7 mouse cellular contexts compared by ENCODE assay signal in genomic region chr5:139387329-139388194, GRCm38 (mm10). TPM values are rescaled to one million over a fixed set of nuclear protein-coding genes. Genes with fewer than 3 reads are reported as not detected.
A peak's percentile ranks its signal among the peaks of the same experiment; 100 is the strongest.
DNase-seq lines count a peak whose midpoint lies in the region; ATAC-seq and TF ChIP-seq lines count a peak whose summit lies in the region.

No protein-coding gene starts in this region.

- no peak overlapping the region for H3K4me3 ChIP-seq in embryonic facial prominence, embryonic 14.5 days (ENCODE audit: low read depth, low read length)
- no peak overlapping the region for H3K4me3 ChIP-seq in intestine, embryonic 15.5 days (replicated peaks)
- no peak overlapping the region for H3K4me3 ChIP-seq in lung, postnatal 0 days (ENCODE audit: low read depth, low read length)

- 83% methylated on average over 8 of the region's 10 CpGs for WGBS in embryonic facial prominence, embryonic 14.5 days
- whole genome bisulfite sequencing in intestine, embryonic 15.5 days = 76% methylated on average over 10 of the region's 10 CpGs
- 76% methylated on average over 10 of the region's 10 CpGs for WGBS in lung, postnatal 0 days

- TF ChIP-seq EP300 in lung, postnatal 0 days (IDR thresholded peaks at IDR 0.05) = no peak

- no peak overlapping the region for H3K9ac ChIP-seq in embryonic facial prominence, embryonic 14.5 days (ENCODE audit: low read depth, low read length)
- peak overlapping the region; percentile 13; the same call in 1 of the 2 replicates for H3K9ac ChIP-seq in intestine, embryonic 15.5 days
- H3K9ac ChIP-seq in lung, postnatal 0 days (replicated peaks; ENCODE audit: low read depth) = no peak overlapping the region

- H3K4me1 ChIP-seq in embryonic facial prominence, embryonic 14.5 days (ENCODE audit: control insufficient read depth, insufficient read depth, low read length) = peaks cover 13% of the 10 kb centered on the region
- H3K4me1 ChIP-seq in intestine, embryonic 15.5 days (replicated peaks) = peaks cover 34% of the 10 kb centered on the region
- H3K4me1 ChIP-seq in lung, postnatal 0 days (ENCODE audit: insufficient read depth, low read depth, low read length) = peaks cover 39% of the 10 kb centered on the region

- H3K27me3 ChIP-seq in embryonic facial prominence, embryonic 14.5 days (replicated peaks; ENCODE audit: control insufficient read depth, insufficient read depth, low read length) = no peaks in the 10 kb centered on the region
- no peaks in the 10 kb centered on the region for H3K27me3 ChIP-seq in intestine, embryonic 15.5 days (replicated peaks)
- no peaks in the 10 kb centered on the region for H3K27me3 ChIP-seq in lung, postnatal 0 days (replicated peaks; ENCODE audit: insufficient read depth, low read length)

- DNase-seq in layer of hippocampus, postnatal 10 days (ENCODE audit: low spot score in 2 of 2) = peak; percentile 57 to 61
- no peak for DNase-seq in layer of hippocampus, postnatal 36 days
- DNase-seq in embryonic facial prominence, embryonic 14.5 days (ENCODE audit: low spot score) = no peak
- DNase-seq in lung, postnatal 0 days (ENCODE audit: low spot score) = peak; percentile 65
- DNase-seq in natural killer cell, adult 2 months (ENCODE audit: low spot score in 2 of 2) = no peak
- DNase-seq in frontal cortex, postnatal 36 days (ENCODE audit: low spot score in 2 of 2) = no peak

- ATAC-seq in embryonic facial prominence, embryonic 14.5 days (ENCODE audit: low read depth) = no peak
- no peak for ATAC-seq in intestine, embryonic 15.5 days
- ATAC-seq in lung, postnatal 0 days = peak; percentile 34

- H3K9me3 ChIP-seq in embryonic facial prominence, embryonic 14.5 days (ENCODE audit: control insufficient read depth, low read length) = no peaks in the 10 kb centered on the region
- no peaks in the 10 kb centered on the region for H3K9me3 ChIP-seq in intestine, embryonic 15.5 days
- H3K9me3 ChIP-seq in lung, postnatal 0 days (ENCODE audit: low read length) = no peaks in the 10 kb centered on the region

- TF ChIP-seq CTCF in lung, postnatal 0 days (IDR thresholded peaks at IDR 0.05) = no peak

- H3K4me2 ChIP-seq in embryonic facial prominence, embryonic 14.5 days (ENCODE audit: low read depth, low read length) = no peak overlapping the region
- no peak overlapping the region for H3K4me2 ChIP-seq in intestine, embryonic 15.5 days (replicated peaks)
- H3K4me2 ChIP-seq in lung, postnatal 0 days (replicated peaks; ENCODE audit: low read depth, low read length) = no peak overlapping the region

- H3K27ac ChIP-seq in embryonic facial prominence, embryonic 14.5 days (replicated peaks; ENCODE audit: low read depth, low read length) = peak overlapping the region; percentile 24; the same call in 1 of the 2 replicates
- peak overlapping the region; percentile 32; the same call in 1 of the 2 replicates for H3K27ac ChIP-seq in intestine, embryonic 15.5 days
- peak overlapping the region; percentile 79 for H3K27ac ChIP-seq in lung, postnatal 0 days (ENCODE audit: low read length)

- H3K36me3 ChIP-seq in embryonic facial prominence, embryonic 14.5 days (ENCODE audit: control insufficient read depth, insufficient read depth, low read length) = 0 out of 2 replicates have a peak, but pooled peaks cover 4% of the 10 kb centered on the region
- no peaks in the 10 kb centered on the region for H3K36me3 ChIP-seq in intestine, embryonic 15.5 days
- H3K36me3 ChIP-seq in lung, postnatal 0 days (ENCODE audit: insufficient read depth, low read length) = peaks cover 4% of the 10 kb centered on the region; the same call in 1 of the 2 replicates

RNA-seq across cellular contexts. Expression of gene Gpr146, which starts 10.1 kb away (rescaled TPM):
- total RNA-seq in layer of hippocampus, postnatal 10 days (2021) = 1 to 10 TPM; 6.8 to 7.8 TPM
- 10 to 100 TPM; 11.0 to 13.1 TPM for total RNA-seq in layer of hippocampus, postnatal 36 days (2021)
- 2.0 and 2.8 TPM in 2 replicates for polyA plus RNA-seq in embryonic facial prominence, embryonic 14.5 days (2014; fragmentation: Nextera tagmentation; extraction: Ambion mirVana)
- 2.2 and 2.7 TPM in 2 replicates for polyA plus RNA-seq in intestine, embryonic 15.5 days (2015; fragmentation: Nextera tagmentation; extraction: Ambion mirVana)
- polyA plus RNA-seq in lung, postnatal 0 days (2015; fragmentation: Nextera tagmentation; extraction: Ambion mirVana) = 22.7 and 28.1 TPM in 2 replicates

RNA-seq across cellular contexts. Expression of gene C130050O18Rik, which starts 17.5 kb away (rescaled TPM):
- total RNA-seq in layer of hippocampus, postnatal 10 days (2021) = under 1 TPM; 0.22 to 0.32 TPM
- under 1 TPM in 1 of 2 experiments, not detected in 1; 0.20 TPM for total RNA-seq in layer of hippocampus, postnatal 36 days (2021)
- polyA plus RNA-seq in embryonic facial prominence, embryonic 14.5 days (2014; fragmentation: Nextera tagmentation; extraction: Ambion mirVana) = 5.2 and 5.5 TPM in 2 replicates
- 0.81 and 0.85 TPM in 2 replicates for polyA plus RNA-seq in intestine, embryonic 15.5 days (2015; fragmentation: Nextera tagmentation; extraction: Ambion mirVana)
- 2.2 and 3.3 TPM in 2 replicates for polyA plus RNA-seq in lung, postnatal 0 days (2015; fragmentation: Nextera tagmentation; extraction: Ambion mirVana)

RNA-seq across cellular contexts. Expression of gene Cyp2w1, which starts 35.1 kb away (rescaled TPM):
- total RNA-seq in layer of hippocampus, postnatal 10 days (2021) = not detected
- total RNA-seq in layer of hippocampus, postnatal 36 days (2021) = not detected
- polyA plus RNA-seq in embryonic facial prominence, embryonic 14.5 days (2014; fragmentation: Nextera tagmentation; extraction: Ambion mirVana) = 11.5 and 11.8 TPM in 2 replicates
- polyA plus RNA-seq in intestine, embryonic 15.5 days (2015; fragmentation: Nextera tagmentation; extraction: Ambion mirVana) = 23.5 and 25.8 TPM in 2 replicates
- not detected in 2 replicates for polyA plus RNA-seq in lung, postnatal 0 days (2015; fragmentation: Nextera tagmentation; extraction: Ambion mirVana)

RNA-seq across cellular contexts. Expression of gene Gper1, which starts 35.4 kb away (rescaled TPM):
- total RNA-seq in layer of hippocampus, postnatal 10 days (2021) = 1 to 10 TPM; 3.7 to 3.8 TPM
- total RNA-seq in layer of hippocampus, postnatal 36 days (2021) = 1 to 10 TPM; 2.5 to 2.7 TPM
- 5.1 and 6.7 TPM in 2 replicates for polyA plus RNA-seq in embryonic facial prominence, embryonic 14.5 days (2014; fragmentation: Nextera tagmentation; extraction: Ambion mirVana)
- polyA plus RNA-seq in intestine, embryonic 15.5 days (2015; fragmentation: Nextera tagmentation; extraction: Ambion mirVana) = 2.1 TPM in 2 replicates
- polyA plus RNA-seq in lung, postnatal 0 days (2015; fragmentation: Nextera tagmentation; extraction: Ambion mirVana) = 7.1 and 7.2 TPM in 2 replicates

RNA-seq across cellular contexts. Expression of gene Cox19, which starts 36.3 kb away (rescaled TPM):
- 10 to 100 TPM; 74.9 to 79.5 TPM for total RNA-seq in layer of hippocampus, postnatal 10 days (2021)
- total RNA-seq in layer of hippocampus, postnatal 36 days (2021) = 10 to 100 TPM; 68.6 to 76.3 TPM
- 106 and 107 TPM in 2 replicates for polyA plus RNA-seq in embryonic facial prominence, embryonic 14.5 days (2014; fragmentation: Nextera tagmentation; extraction: Ambion mirVana)
- polyA plus RNA-seq in intestine, embryonic 15.5 days (2015; fragmentation: Nextera tagmentation; extraction: Ambion mirVana) = 162 and 168 TPM in 2 replicates
- polyA plus RNA-seq in lung, postnatal 0 days (2015; fragmentation: Nextera tagmentation; extraction: Ambion mirVana) = 60.5 and 61.6 TPM in 2 replicates

Comparison
In these comparisons a context has a peak if more than half of its experiments do, and no peak if none do; other contexts are left out.
1. DNase-seq: peak in layer of hippocampus, postnatal 10 days (2 of 2) and lung, postnatal 0 days (single experiment); none in layer of hippocampus, postnatal 36 days (0 of 2), embryonic facial prominence, embryonic 14.5 days (single experiment), natural killer cell, adult 2 months (0 of 2) and frontal cortex, postnatal 36 days (0 of 2).
2. H3K27ac ChIP-seq: peak in every context shown above with its lines; median percentile 79 in lung, postnatal 0 days; 32 in intestine, embryonic 15.5 days; 24 in embryonic facial prominence, embryonic 14.5 days.
3. RNA of gene Cyp2w1, which starts 35.1 kb away (polyA plus RNA-seq): 23.5 to 25.8 TPM in intestine, embryonic 15.5 days and 11.5 to 11.8 TPM in embryonic facial prominence, embryonic 14.5 days; not detected in lung, postnatal 0 days; every median in the first group is over 10 times any median in the second.